Mouse (Mus musculus) limb, embryonic 13.5 days (tissue): Measurements from ENCODE around the gene Arid1a. TPM values are rescaled to one million over a fixed set of nuclear protein-coding genes. Genes with fewer than 3 reads are reported as not detected.
"Not testable (repeated sequence)": the region's sequence is repeated elsewhere in the genome, so short reads cannot be mapped to it uniquely, and the experiment has no call there.

Experiments
- ATAC-seq: fragments of 200-750 bp; cut with Nextera tagmentation; 2 replicates; pipeline ENCODE4 v1.8.0; 2017; ENCODE audit warnings: low read depth, moderate number of reproducible peaks, moderate TSS enrichment; ENCODE audit not compliant: low FRiP score
- H3K27ac ChIP-seq: fragments of 300-500 bp; sonication (generic); 2 replicates; pipeline ENCODE4 v1.5.1; 2015; ENCODE audit warnings: inconsistent platforms, mild to moderate bottlenecking, moderate library complexity
- H3K27me3 ChIP-seq: fragments of 300-500 bp; sonication (generic); 2 replicates; pipeline ENCODE4 v1.6.1; 2015; ENCODE audit warnings: mild to moderate bottlenecking, inconsistent platforms
- H3K36me3 ChIP-seq: fragments of 300-500 bp; sonication (generic); 2 replicates; pipeline ENCODE4 v1.6.1; 2015; ENCODE audit warnings: inconsistent platforms, mild to moderate bottlenecking, moderate library complexity
- H3K4me1 ChIP-seq: fragments of 300-500 bp; sonication (generic); 2 replicates; pipeline ENCODE4 v1.6.1; 2015; ENCODE audit warnings: inconsistent platforms
- H3K4me2 ChIP-seq: fragments of 300-500 bp; sonication (generic); replicated peaks from 2 replicates; pipeline ENCODE4 v1.6.1; 2015; ENCODE audit warnings: inconsistent platforms, mild to moderate bottlenecking, moderate library complexity
- H3K4me3 ChIP-seq: fragments of 300-500 bp; sonication (generic); 2 replicates; pipeline ENCODE4 v1.5.1; 2015; ENCODE audit warnings: moderate library complexity, mild to moderate bottlenecking, inconsistent platforms
- H3K9ac ChIP-seq: fragments of 300-500 bp; sonication (generic); 2 replicates; pipeline ENCODE4 v1.6.1; 2015; ENCODE audit warnings: mild to moderate bottlenecking, inconsistent platforms
- H3K9me3 ChIP-seq: fragments of 300-500 bp; sonication (generic); 2 replicates; pipeline ENCODE4 v1.6.1; 2016; ENCODE audit warnings: inconsistent platforms
- WGBS: fragments of 180-500 bp; shearing (Covaris S2); methylation state at CpG from one replicate; pipeline ENCODE4 v1.1.7; 2015; 5-methylcytosine and 5-hydroxymethylcytosine counted together
- polyA plus RNA-seq: library from polyadenylated mRNA; unstranded; fragments of >200 nt; fragmentation: Nextera tagmentation; extraction: Ambion mirVana; gene quantifications from 2 replicates; pipeline ENCODE4 v1.2.1, GENCODE M21; 2015

Gene Arid1a
- polyA plus RNA-seq, 1 experiment from 2014 or later = 35.8 TPM

DNA sequence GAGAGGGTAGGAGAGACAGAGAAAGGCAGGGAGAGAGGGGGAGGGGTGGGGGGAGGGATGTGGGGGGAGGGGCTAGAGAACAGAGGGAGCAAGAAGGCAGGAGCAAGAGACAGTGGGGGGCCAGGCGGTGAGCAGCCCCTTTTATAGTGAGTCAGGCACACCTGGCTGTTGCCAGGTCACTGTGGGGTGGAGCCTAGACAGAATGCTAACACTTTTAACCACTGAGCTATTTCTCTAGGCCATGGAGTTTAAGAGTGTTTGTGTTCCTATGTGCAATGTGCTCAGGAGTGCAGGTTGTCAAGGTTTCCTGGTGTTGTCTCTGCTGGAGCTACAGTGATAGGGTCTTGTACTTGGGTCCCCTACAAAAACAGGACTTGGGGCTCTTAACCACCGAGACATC, 97.8 kb downstream of the Arid1a start:
- peaks cover 40% of the 10 kb centered on the region for H3K4me1 ChIP-seq

DNA sequence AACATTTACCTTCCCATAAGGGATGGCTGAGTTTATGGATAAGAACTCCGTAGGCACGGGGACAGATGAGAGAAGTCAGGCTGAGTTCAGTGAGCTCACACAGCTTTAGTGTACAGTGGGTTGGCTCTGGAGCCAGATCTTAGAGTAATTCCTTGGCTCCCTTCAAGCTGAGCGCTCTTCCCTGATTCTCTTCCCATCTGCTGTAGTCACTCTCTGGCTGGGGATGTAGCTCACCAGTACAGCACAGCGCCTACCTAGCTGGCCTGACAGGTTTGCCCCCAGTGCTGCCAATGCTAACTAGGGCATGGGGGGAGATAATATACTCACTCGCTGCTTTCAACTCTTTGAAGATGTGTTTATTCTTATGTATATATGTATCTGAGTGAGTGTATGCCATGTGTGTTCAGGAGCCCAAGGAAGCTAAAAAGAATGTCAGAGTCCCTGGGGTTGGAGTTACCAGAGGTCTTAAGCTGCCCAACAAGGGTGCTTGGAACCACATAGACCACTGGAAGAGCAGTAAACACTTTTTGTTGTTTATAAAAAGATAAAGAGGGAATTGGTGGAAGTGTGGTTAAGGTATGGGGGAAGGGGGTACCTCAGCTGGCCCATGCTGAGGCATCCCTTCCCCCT, 98.6 kb downstream of the Arid1a start:
- no peak overlapping the region for H3K9ac ChIP-seq
- ATAC-seq = no peak
- 64% methylated on average over 5 of the region's 5 CpGs for WGBS
- H3K4me2 ChIP-seq = no peak overlapping the region
- H3K27me3 ChIP-seq = no peaks in the 10 kb centered on the region
- H3K36me3 ChIP-seq = peaks cover 8% of the 10 kb centered on the region
- no peak overlapping the region for H3K4me3 ChIP-seq
- H3K4me1 ChIP-seq = peaks cover 40% of the 10 kb centered on the region
- no peak overlapping the region for H3K27ac ChIP-seq
- H3K9me3 ChIP-seq = no peaks in the 10 kb centered on the region

More for the DNA sequence above, 97.8 kb downstream of the Arid1a start:
- peak overlapping the region; percentile 61 for H3K4me2 ChIP-seq
- H3K9me3 ChIP-seq = no peaks in the 10 kb centered on the region
- H3K27me3 ChIP-seq = no peaks in the 10 kb centered on the region
- no peak overlapping the region; the same call in 1 of the 2 replicates for H3K9ac ChIP-seq
- no peak for ATAC-seq
- H3K4me3 ChIP-seq = no peak overlapping the region
- peaks cover 10% of the 10 kb centered on the region for H3K36me3 ChIP-seq
- peak overlapping the region; percentile 92 for H3K27ac ChIP-seq
- WGBS = 34% methylated on average over 2 of the region's 2 CpGs

DNA sequence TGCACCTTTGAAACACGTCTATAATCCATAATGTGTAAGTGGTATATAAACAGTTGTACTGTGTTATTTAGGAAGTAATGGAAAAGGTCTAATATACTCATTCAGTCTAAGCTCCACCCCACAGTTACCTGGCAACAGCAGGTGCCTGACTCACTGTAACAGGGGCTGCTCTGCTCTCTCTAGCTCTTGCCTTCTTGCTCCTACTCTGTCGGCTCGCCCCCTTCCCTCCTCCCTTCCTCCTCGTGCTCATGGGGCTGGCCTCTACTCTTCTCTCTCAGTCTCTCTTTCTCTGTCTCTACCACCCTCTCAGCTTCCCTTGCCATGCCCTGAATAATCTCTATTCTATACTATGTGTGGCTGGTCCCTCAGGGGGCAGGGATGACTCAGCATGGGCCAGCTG, 99.6 kb downstream of the Arid1a start:
- Histone ChIP-seq H3K9ac (no peak overlapping the region), H3K9me3 (no peaks in the 10 kb centered on the region), H3K4me3 (no peak overlapping the region), H3K4me2 (no peak overlapping the region), H3K27ac (no peak overlapping the region), H3K36me3 (peaks cover 2% of the 10 kb centered on the region), H3K4me1 (peaks cover 40% of the 10 kb centered on the region), H3K27me3 (no peaks in the 10 kb centered on the region)
- ATAC-seq = no peak
- WGBS = 20% methylated on average over 4 of the region's 4 CpGs

DNA sequence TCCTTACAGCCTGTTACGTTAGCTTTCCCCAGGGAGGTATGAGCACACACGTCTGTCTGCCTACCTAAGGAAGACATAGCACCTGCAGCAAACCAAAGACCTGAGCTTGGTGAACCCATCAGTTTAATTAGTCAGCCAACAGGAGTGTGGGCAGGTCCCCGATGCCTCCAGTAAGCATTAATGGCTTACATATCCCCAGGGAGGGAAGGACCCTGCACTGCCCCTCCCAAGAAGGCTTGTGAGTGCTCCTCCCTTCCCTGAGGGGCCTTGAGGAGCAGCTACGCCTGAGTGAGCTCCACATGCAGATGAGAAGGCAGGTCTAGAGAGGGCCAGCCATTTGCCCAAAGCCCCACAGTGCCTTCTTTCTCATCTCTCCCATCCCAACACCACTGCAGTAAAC, 100.3 kb downstream of the Arid1a start:
- H3K27ac ChIP-seq = no peak overlapping the region
- H3K36me3 ChIP-seq = no peaks in the 10 kb centered on the region
- no peaks in the 10 kb centered on the region for H3K27me3 ChIP-seq
- WGBS = 51% methylated on average over 4 of the region's 4 CpGs
- no peak overlapping the region for H3K4me2 ChIP-seq
- ATAC-seq = no peak
- peaks cover 37% of the 10 kb centered on the region for H3K4me1 ChIP-seq
- no peak overlapping the region for H3K9ac ChIP-seq
- H3K9me3 ChIP-seq = no peaks in the 10 kb centered on the region
- no peak overlapping the region for H3K4me3 ChIP-seq

DNA sequence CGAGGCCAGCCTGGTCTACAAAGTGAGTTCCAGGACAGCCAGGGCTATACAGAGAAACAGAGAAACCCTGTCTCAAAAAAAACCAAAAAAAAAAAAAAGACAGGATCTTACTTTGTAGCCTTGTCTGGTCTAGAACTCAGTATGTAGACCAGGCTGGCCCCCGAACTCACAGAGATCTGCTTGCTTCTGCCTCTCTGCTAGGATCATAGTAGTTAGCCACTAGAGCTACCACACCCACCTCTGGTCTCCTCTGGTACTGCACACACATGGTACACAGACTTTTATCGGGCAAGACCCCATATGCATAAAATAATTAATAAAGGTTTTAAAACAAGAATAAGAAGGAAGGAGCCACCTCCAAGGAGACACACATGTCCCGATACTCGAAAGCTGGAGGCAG, 102.5 kb downstream of the Arid1a start:
- peaks cover 15% of the 10 kb centered on the region for H3K4me1 ChIP-seq
- H3K9me3 ChIP-seq, H3K4me2 ChIP-seq, H3K27ac ChIP-seq, H3K9ac ChIP-seq, ATAC-seq, H3K4me3 ChIP-seq, H3K27me3 ChIP-seq, H3K36me3 ChIP-seq: not testable (repeated sequence)
- 90% methylated on average over 5 of the region's 5 CpGs for WGBS

DNA sequence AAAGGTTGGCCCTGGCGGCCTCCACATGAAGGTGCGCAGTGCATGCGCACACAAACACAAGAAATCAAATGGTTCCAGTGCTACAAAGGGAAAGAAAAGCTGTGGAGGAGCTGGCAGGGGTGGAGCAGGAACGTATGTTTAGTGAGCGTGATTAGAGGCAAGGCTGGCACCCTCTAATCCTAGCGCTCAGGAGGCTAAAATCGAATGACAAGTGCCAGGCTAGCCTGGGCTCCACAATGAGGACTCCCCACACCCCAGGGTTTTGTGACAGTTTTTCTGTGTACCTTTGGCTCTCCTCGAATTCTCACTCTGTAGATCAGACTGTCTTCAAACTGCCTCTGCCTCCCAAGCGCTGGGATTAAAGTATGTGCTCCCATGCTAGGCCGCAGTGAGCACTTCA, 103.8 kb downstream of the Arid1a start:
- H3K9ac ChIP-seq = no peak overlapping the region
- no peak for ATAC-seq
- 85% methylated on average over 10 of the region's 10 CpGs for WGBS
- no peak overlapping the region for H3K4me3 ChIP-seq
- H3K36me3 ChIP-seq = no peaks in the 10 kb centered on the region
- no peak overlapping the region for H3K27ac ChIP-seq
- H3K9me3 ChIP-seq = no peaks in the 10 kb centered on the region
- no peaks in the 10 kb centered on the region for H3K27me3 ChIP-seq
- H3K4me2 ChIP-seq = no peak overlapping the region
- 0 out of 2 replicates have a peak, but pooled peaks cover 2% of the 10 kb centered on the region for H3K4me1 ChIP-seq

DNA sequence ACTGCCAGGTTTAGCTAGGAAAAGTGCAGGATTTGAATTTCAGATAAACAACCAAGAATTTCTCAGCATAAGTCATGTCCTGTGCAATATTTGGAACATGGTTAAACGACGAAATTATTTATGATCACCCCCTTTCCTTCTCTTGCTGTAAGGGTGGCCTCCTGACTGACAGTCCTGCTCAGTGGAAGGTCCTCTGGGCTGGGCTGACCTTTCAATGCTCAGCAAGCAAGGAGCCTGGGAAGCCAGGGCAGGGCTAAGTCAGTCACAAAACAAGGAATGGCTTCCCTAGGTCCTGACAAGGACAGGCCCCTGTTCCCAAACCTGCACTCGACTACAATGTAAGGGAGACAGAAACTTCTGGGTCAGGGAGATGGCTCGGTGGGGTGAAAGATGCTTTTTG, 104.6 kb downstream of the Arid1a start:
- 66% methylated on average over 4 of the region's 4 CpGs for WGBS
- ATAC-seq = no peak
- Histone ChIP-seq H3K9me3 (no peaks in the 10 kb centered on the region), H3K36me3 (no peaks in the 10 kb centered on the region), H3K4me3 (no peak overlapping the region), H3K4me1 (no peaks in the 10 kb centered on the region), H3K27me3 (no peaks in the 10 kb centered on the region), H3K27ac (no peak overlapping the region), H3K4me2 (no peak overlapping the region), H3K9ac (no peak overlapping the region)

DNA sequence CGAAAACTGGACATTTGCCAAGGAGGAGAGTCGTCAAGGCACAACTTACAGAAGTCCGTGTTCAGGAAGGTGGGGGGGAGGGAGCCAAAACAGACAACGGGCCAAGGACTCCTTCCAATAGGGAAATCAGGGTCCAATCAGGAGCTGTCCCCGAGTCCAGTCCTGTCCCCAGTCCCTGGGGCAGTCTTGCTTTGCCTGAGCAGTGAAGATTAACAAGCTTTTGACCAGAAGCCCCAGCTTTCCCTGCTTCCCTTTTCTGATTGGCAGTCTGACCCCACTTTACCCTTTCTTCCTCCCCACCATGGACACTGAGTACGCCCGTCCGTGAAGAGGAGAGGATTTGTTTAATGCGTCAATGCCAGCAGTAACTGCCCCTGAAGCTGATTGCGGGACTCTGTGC, 105.1 kb downstream of the Arid1a start:
- no peaks in the 10 kb centered on the region for H3K4me1 ChIP-seq
- H3K4me3 ChIP-seq = no peak overlapping the region
- H3K9ac ChIP-seq = 0 out of 2 replicates have a peak overlapping the region, but pooled peaks have one; percentile 1
- no peaks in the 10 kb centered on the region for H3K9me3 ChIP-seq
- no peak overlapping the region for H3K4me2 ChIP-seq
- H3K27ac ChIP-seq = no peak overlapping the region
- no peaks in the 10 kb centered on the region for H3K36me3 ChIP-seq
- no peak for ATAC-seq
- WGBS = 55% methylated on average over 10 of the region's 10 CpGs
- no peaks in the 10 kb centered on the region for H3K27me3 ChIP-seq

DNA sequence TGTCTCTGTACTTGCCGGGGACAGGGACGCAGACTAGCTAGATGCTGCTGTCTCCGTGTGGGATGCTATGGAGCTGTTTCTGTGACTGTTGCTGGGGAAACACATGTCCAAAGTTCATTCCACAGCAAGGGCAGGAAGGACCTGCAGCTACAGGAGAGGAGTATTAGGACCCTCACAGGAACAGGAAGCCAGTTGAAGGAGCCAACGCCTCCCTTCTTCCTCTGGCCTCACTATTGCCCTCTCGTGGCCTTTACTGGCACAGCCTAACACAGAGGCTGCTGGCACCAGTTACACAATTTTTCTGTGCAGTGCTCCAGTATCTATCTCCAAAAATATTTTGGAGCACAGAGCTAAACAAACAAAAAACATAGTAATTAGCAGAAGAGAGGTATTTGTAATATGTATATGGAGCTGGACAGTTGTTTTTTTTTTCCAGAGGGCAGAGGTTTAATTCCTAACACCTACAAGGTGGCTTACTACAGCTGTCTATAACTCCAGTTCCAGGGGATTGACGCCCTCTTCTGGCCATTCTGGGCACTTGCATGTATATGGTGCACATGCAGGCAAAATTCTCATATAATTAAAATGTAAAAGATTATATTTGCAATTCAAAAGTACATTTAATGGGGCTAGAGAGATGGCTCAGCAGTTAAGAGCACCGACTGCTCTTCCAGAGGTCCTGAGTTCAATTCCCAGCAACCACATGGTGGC, 106.4 kb downstream of the Arid1a start, which contains the start of gene Zdhhc18:
TSS of gene Zdhhc18 (minus strand) at position 166 of the 711 bp plus-strand sequence.
- H3K36me3 ChIP-seq = no peaks in the 10 kb centered on the region
- H3K4me2 ChIP-seq = peak within 1 kb of the TSS; percentile 45
- no peak; the same call in 1 of the 2 replicates for ATAC-seq

DNA sequence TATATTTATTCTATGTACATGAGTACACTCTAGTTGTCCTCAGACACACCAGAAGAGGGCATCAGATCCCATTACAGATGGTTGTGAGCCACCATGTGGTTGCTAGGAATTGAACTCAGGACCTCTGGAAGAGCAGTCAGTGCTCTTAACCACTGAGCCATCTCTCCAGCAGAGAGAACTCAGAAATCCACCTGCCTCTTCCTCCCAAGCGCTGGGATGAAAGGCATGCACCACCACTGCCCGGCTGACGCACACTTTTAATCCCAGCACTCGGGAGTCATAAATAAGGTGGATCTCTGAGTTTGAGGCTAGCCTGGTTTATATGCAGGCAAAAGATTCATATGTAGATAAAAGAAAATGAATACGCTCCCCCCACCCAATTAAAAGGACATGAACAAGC, 107.1 kb downstream of the Arid1a start:
- Histone ChIP-seq H3K4me2 (peak overlapping the region; percentile 45), H3K4me3 (peak overlapping the region; percentile 25; the same call in 1 of the 2 replicates)
- not testable (repeated sequence) for ATAC-seq, H3K4me1 ChIP-seq, H3K9me3 ChIP-seq, H3K27ac ChIP-seq, H3K36me3 ChIP-seq, H3K9ac ChIP-seq, H3K27me3 ChIP-seq
- 80% methylated on average over 5 of the region's 5 CpGs for WGBS

More for the DNA sequence above, 106.4 kb downstream of the Arid1a start, which contains the start of gene Zdhhc18:
- no peak within 1 kb of the TSS for H3K9ac ChIP-seq
- WGBS = 38% methylated on average over 7 of the region's 7 CpGs
- peak within 1 kb of the TSS; percentile 25 for H3K4me3 ChIP-seq
- H3K27me3 ChIP-seq = no peaks in the 10 kb centered on the region
- peaks cover 4% of the 10 kb centered on the region for H3K9me3 ChIP-seq
- no peak within 1 kb of the TSS for H3K27ac ChIP-seq
- H3K4me1 ChIP-seq = no peaks in the 10 kb centered on the region

DNA sequence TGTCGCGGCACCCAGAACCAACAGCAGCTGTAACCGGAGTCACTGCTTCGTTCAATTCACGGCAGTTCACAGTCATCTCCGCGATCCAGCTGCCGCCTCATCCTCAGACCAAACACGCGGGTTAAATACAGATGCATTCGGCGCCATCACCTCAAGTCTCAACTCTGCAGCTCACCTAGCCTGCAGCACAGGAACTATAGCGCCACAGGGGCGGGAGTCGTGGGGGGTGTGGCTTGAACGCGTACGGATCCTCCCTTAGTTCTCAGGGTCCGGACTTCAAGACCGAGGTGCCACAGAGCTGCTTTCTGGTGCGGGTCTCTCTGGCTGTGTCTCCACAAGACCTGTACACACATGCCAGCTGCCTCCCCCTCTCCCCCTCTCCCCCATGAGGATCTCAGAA, 110.9 kb downstream of the Arid1a start:
- no peak for ATAC-seq
- no peaks in the 10 kb centered on the region for H3K27me3 ChIP-seq
- H3K4me3 ChIP-seq = 0 out of 2 replicates have a peak overlapping the region, but pooled peaks have one; percentile 6
- H3K36me3 ChIP-seq = no peaks in the 10 kb centered on the region
- WGBS = 44% methylated on average over 21 of the region's 21 CpGs
- H3K4me2 ChIP-seq = peak overlapping the region; percentile 38
- H3K27ac ChIP-seq = no peak overlapping the region
- no peaks in the 10 kb centered on the region for H3K4me1 ChIP-seq
- H3K9ac ChIP-seq = no peak overlapping the region
- H3K9me3 ChIP-seq = peaks cover 19% of the 10 kb centered on the region

DNA sequence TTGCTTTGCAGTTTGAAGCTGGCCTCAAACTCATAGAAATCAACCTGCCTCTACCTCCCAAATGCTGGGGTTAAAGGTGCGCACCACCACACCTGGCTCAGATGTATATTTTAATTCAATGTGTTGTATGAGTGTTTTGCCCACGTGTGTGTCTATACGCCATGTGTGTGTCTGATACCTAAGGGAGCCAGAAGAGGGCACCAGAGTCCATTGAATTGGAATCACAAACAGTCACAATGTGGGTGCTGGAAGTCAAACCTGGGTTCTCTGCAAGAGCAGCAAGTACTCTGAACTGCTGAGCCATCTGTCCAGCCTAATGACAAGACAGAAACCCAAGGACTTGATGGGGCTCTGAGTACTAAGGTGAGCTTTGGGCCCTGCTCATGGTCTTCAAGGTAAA, 111.4 kb downstream of the Arid1a start:
- WGBS = 83% methylated on average over 3 of the region's 3 CpGs
- no peak for ATAC-seq
- H3K9ac ChIP-seq = no peak overlapping the region
- H3K36me3 ChIP-seq = no peaks in the 10 kb centered on the region
- no peaks in the 10 kb centered on the region for H3K4me1 ChIP-seq
- H3K4me2 ChIP-seq = no peak overlapping the region; the same call in 1 of the 2 replicates
- H3K27ac ChIP-seq = no peak overlapping the region
- no peak overlapping the region for H3K4me3 ChIP-seq
- H3K27me3 ChIP-seq = no peaks in the 10 kb centered on the region
- peaks cover 19% of the 10 kb centered on the region for H3K9me3 ChIP-seq
